Mouse (Mus musculus) liver, embryonic 14.5 days (tissue): ENCODE data around the gene Ube2n.

Experiments
- CTCF ChIP-seq: IDR thresholded peaks from 2 replicates; pipeline ENCODE4 v1.5.1; 2016; ENCODE audit warnings: antibody characterized with exemption, low read depth, control low read depth
- EP300 ChIP-seq: IDR thresholded peaks from 2 replicates; pipeline ENCODE4 v1.6.1; 2016; ENCODE audit warnings: antibody characterized with exemption, low read depth

- TF ChIP-seq CTCF (no peak), EP300 (peak; percentile 97)
Observed at GRCm38 (mm10) chr10:95569441-95569840, 54.5 kb downstream of the Ube2n start.
